Mouse (Mus musculus): Measurements from ENCODE around the gene Lypd6b. TPM values are rescaled to one million over a fixed set of nuclear protein-coding genes. Genes with fewer than 3 reads are reported as not detected.

Lypd6b gene
- total and polyA plus RNA-seq, 2 experiments from 2014 or later, result 0.11 to 0.38 TPM

GRCm38 (mm10) chr2:49997216-49997615 is 209.7 kb downstream of the Lypd6b start:
- H3K9me3 ChIP-seq (replicated peaks; ENCODE audit: control insufficient read depth, low read length), result no peaks in the 10 kb centered on the region
- ATAC-seq (ENCODE audit: insufficient read depth, low read depth) (no peak), DNase-seq (ENCODE audit: low spot score) (no peak)
- H3K27ac ChIP-seq (ENCODE audit: low read depth), result no peak overlapping the region
- TF ChIP-seq CTCF (IDR thresholded peaks at IDR 0.05; ENCODE audit: low read depth) (no peak), EP300 (IDR thresholded peaks at IDR 0.05; ENCODE audit: low read depth) (no peak)
- no peaks in the 10 kb centered on the region for H3K36me3 ChIP-seq (replicated peaks; ENCODE audit: control insufficient read depth, insufficient read depth, low read length)
- H3K4me2 ChIP-seq (ENCODE audit: low read depth, low read length), result no peak overlapping the region
- H3K4me1 ChIP-seq (ENCODE audit: control insufficient read depth, insufficient read depth), result no peaks in the 10 kb centered on the region
- WGBS, result 76% methylated on average over 1 of the region's 1 CpGs
- no peak overlapping the region for H3K4me3 ChIP-seq (ENCODE audit: low read depth, low read length)
- H3K27me3 ChIP-seq (ENCODE audit: control insufficient read depth, insufficient read depth, low read length), result no peaks in the 10 kb centered on the region
- H3K9ac ChIP-seq (replicated peaks; ENCODE audit: low read depth, low read length), result no peak overlapping the region

Other genes with a start within 250 kb of the Lypd6b start
- 0.58 and 0.76 TPM in 2 replicates for gene Kif5c, start 168.4 kb upstream of the Lypd6b start, total RNA-seq (2014; rRNA removed; ENCODE audit: low replicate concordance)
- 0.34 and 0.45 TPM in 2 replicates for gene Kif5c, start 168.4 kb upstream of the Lypd6b start, polyA plus RNA-seq (2015; fragmentation: Nextera tagmentation; extraction: Ambion mirVana)

Measured in heart, postnatal 0 days (tissue).